Mouse (Mus musculus): ENCODE measurements around the gene Ccr6. TPM values are rescaled to one million over a fixed set of nuclear protein-coding genes. Genes with fewer than 3 reads are reported as not detected.

Gene Ccr6
- polyA plus RNA-seq, 1 experiment from 2014 or later = 0.46 TPM

- no peaks in the 10 kb centered on the region for H3K9me3 ChIP-seq (ENCODE audit: control insufficient read depth)
- H3K36me3 ChIP-seq (ENCODE audit: control insufficient read depth, insufficient read depth) = no peaks in the 10 kb centered on the region
- H3K4me3 ChIP-seq (ENCODE audit: low read depth, low read length) = peak overlapping the region; percentile 90
- H3K27me3 ChIP-seq (replicated peaks; ENCODE audit: control insufficient read depth, insufficient read depth, low read length) = no peaks in the 10 kb centered on the region
- H3K4me1 ChIP-seq (replicated peaks; ENCODE audit: control insufficient read depth, insufficient read depth, low read length) = no peaks in the 10 kb centered on the region
- H3K27ac ChIP-seq (ENCODE audit: low read depth, low read length) = peak overlapping the region; percentile 95
- peak; percentile 98 for ATAC-seq
- TF ChIP-seq CTCF (IDR thresholded peaks at IDR 0.05; ENCODE audit: low read depth) = peak; percentile 61
- under 1% methylated on average over 77 of the region's 77 CpGs for WGBS
- H3K9ac ChIP-seq (ENCODE audit: low read depth, low read length) = peak overlapping the region; percentile 74
- peak overlapping the region; percentile 98 for H3K4me2 ChIP-seq (replicated peaks; ENCODE audit: low read depth)
These were observed 47.8 kb downstream of the Ccr6 start for GRCm38 (mm10) chr17:8283526-8284253.

- Histone ChIP-seq H3K9ac (ENCODE audit: low read depth, low read length) (peak overlapping the region; percentile 74), H3K4me1 (replicated peaks; ENCODE audit: control insufficient read depth, insufficient read depth, low read length) (no peaks in the 10 kb centered on the region), H3K27me3 (replicated peaks; ENCODE audit: control insufficient read depth, insufficient read depth, low read length) (no peaks in the 10 kb centered on the region), H3K27ac (ENCODE audit: low read depth, low read length) (peak overlapping the region; percentile 95), H3K9me3 (ENCODE audit: control insufficient read depth) (no peaks in the 10 kb centered on the region), H3K36me3 (ENCODE audit: control insufficient read depth, insufficient read depth) (no peaks in the 10 kb centered on the region), H3K4me3 (ENCODE audit: low read depth, low read length) (peak overlapping the region; percentile 90), H3K4me2 (replicated peaks; ENCODE audit: low read depth) (peak overlapping the region; percentile 98)
- peak; percentile 7 for ATAC-seq
- 1% methylated on average over 32 of the region's 32 CpGs for WGBS
- no peak; the same call in none of the 2 replicates for TF ChIP-seq CTCF (IDR thresholded peaks at IDR 0.05; ENCODE audit: low read depth)
These were observed 48.4 kb downstream of the Ccr6 start for GRCm38 (mm10) chr17:8284254-8284661.

- no peak for ATAC-seq
- H3K4me2 ChIP-seq (replicated peaks; ENCODE audit: low read depth) = peak overlapping the region; percentile 98
- peak overlapping the region; percentile 90 for H3K4me3 ChIP-seq (ENCODE audit: low read depth, low read length)
- H3K9ac ChIP-seq (ENCODE audit: low read depth, low read length) = no peak overlapping the region
- H3K4me1 ChIP-seq (replicated peaks; ENCODE audit: control insufficient read depth, insufficient read depth, low read length) = no peaks in the 10 kb centered on the region
- no peak for TF ChIP-seq CTCF (IDR thresholded peaks at IDR 0.05; ENCODE audit: low read depth)
- no peaks in the 10 kb centered on the region; the same call in 1 of the 2 replicates for H3K36me3 ChIP-seq (ENCODE audit: control insufficient read depth, insufficient read depth)
- H3K9me3 ChIP-seq (ENCODE audit: control insufficient read depth) = no peaks in the 10 kb centered on the region
- no peaks in the 10 kb centered on the region for H3K27me3 ChIP-seq (replicated peaks; ENCODE audit: control insufficient read depth, insufficient read depth, low read length)
- H3K27ac ChIP-seq (ENCODE audit: low read depth, low read length) = no peak overlapping the region
- 38% methylated on average over 8 of the region's 8 CpGs for WGBS
These were observed 49.2 kb downstream of the Ccr6 start for GRCm38 (mm10) chr17:8285056-8285455.

- H3K36me3 ChIP-seq (ENCODE audit: control insufficient read depth, insufficient read depth) = no peaks in the 10 kb centered on the region; the same call in 1 of the 2 replicates
- no peak overlapping the region for H3K9ac ChIP-seq (ENCODE audit: low read depth, low read length)
- H3K27me3 ChIP-seq (replicated peaks; ENCODE audit: control insufficient read depth, insufficient read depth, low read length) = no peaks in the 10 kb centered on the region
- no peak overlapping the region for H3K4me2 ChIP-seq (replicated peaks; ENCODE audit: low read depth)
- no peak overlapping the region for H3K27ac ChIP-seq (ENCODE audit: low read depth, low read length)
- H3K9me3 ChIP-seq (ENCODE audit: control insufficient read depth) = no peaks in the 10 kb centered on the region
- no peaks in the 10 kb centered on the region for H3K4me1 ChIP-seq (replicated peaks; ENCODE audit: control insufficient read depth, insufficient read depth, low read length)
- WGBS = 89% methylated on average over 4 of the region's 4 CpGs
- H3K4me3 ChIP-seq (ENCODE audit: low read depth, low read length) = no peak overlapping the region
- ATAC-seq = no peak
- no peak for TF ChIP-seq CTCF (IDR thresholded peaks at IDR 0.05; ENCODE audit: low read depth)
These were observed 51.1 kb downstream of the Ccr6 start for GRCm38 (mm10) chr17:8286987-8287386.

GRCm38 (mm10) chr17:8289993-8290679, 54.3 kb downstream of the Ccr6 start:
- Histone ChIP-seq H3K4me2 (replicated peaks; ENCODE audit: low read depth) (no peak overlapping the region), H3K4me3 (ENCODE audit: low read depth, low read length) (no peak overlapping the region), H3K9me3 (ENCODE audit: control insufficient read depth) (no peaks in the 10 kb centered on the region), H3K36me3 (ENCODE audit: control insufficient read depth, insufficient read depth) (peaks cover 6% of the 10 kb centered on the region; the same call in 1 of the 2 replicates), H3K27me3 (replicated peaks; ENCODE audit: control insufficient read depth, insufficient read depth, low read length) (no peaks in the 10 kb centered on the region), H3K9ac (ENCODE audit: low read depth, low read length) (no peak overlapping the region), H3K27ac (ENCODE audit: low read depth, low read length) (no peak overlapping the region), H3K4me1 (replicated peaks; ENCODE audit: control insufficient read depth, insufficient read depth, low read length) (no peaks in the 10 kb centered on the region)
- ATAC-seq = no peak
- TF ChIP-seq CTCF (IDR thresholded peaks at IDR 0.05; ENCODE audit: low read depth) = no peak
- WGBS = 95% methylated on average over 3 of the region's 3 CpGs

GRCm38 (mm10) chr17:8290736-8291135, 54.9 kb downstream of the Ccr6 start:
- no peak for ATAC-seq
- Histone ChIP-seq H3K4me2 (replicated peaks; ENCODE audit: low read depth) (no peak overlapping the region), H3K4me1 (replicated peaks; ENCODE audit: control insufficient read depth, insufficient read depth, low read length) (no peaks in the 10 kb centered on the region), H3K9me3 (ENCODE audit: control insufficient read depth) (no peaks in the 10 kb centered on the region), H3K4me3 (ENCODE audit: low read depth, low read length) (no peak overlapping the region), H3K9ac (ENCODE audit: low read depth, low read length) (no peak overlapping the region), H3K27ac (ENCODE audit: low read depth, low read length) (no peak overlapping the region), H3K36me3 (ENCODE audit: control insufficient read depth, insufficient read depth) (peaks cover 6% of the 10 kb centered on the region; the same call in 1 of the 2 replicates), H3K27me3 (replicated peaks; ENCODE audit: control insufficient read depth, insufficient read depth, low read length) (no peaks in the 10 kb centered on the region)
- no peak for TF ChIP-seq CTCF (IDR thresholded peaks at IDR 0.05; ENCODE audit: low read depth)
